Mouse (Mus musculus): ENCODE measurements around the gene Wrnip1. TPM values are rescaled to one million over a fixed set of nuclear protein-coding genes. Genes with fewer than 3 reads are reported as not detected.

The Wrnip1 gene
- polyA plus RNA-seq, 1 experiment from 2014 or later: 22.4 TPM

DNA sequence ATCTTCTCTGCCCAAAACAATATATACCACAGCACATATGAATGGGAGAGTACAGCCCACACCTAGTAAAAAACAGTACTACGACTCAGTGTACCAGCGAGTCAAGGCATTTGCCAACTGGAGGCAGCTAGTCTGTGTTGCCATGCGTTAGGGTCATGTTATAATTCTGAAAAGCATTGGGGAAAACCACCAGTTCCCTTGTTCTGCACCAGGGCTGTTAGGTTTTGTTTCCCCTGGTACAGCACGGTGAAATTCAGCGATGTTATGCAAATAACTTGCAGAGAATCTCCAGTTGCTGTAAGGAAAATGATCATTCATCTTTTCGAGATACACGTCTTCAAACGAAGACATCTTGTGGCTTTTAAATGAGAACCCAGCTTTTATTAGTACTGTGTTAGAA lies 23.7 kb downstream of the Wrnip1 start:
- Histone ChIP-seq H3K36me3 (ENCODE audit: insufficient read depth) (peaks cover 14% of the 10 kb centered on the region), H3K27ac (ENCODE audit: low read depth) (no peak overlapping the region), H3K4me1 (ENCODE audit: insufficient read depth) (no peaks in the 10 kb centered on the region), H3K4me2 (no peak overlapping the region), H3K4me3 (ENCODE audit: low read depth, low read length) (no peak overlapping the region), H3K9me3 (ENCODE audit: low read depth, low read length) (no peaks in the 10 kb centered on the region), H3K27me3 (ENCODE audit: insufficient read depth, low read length) (no peaks in the 10 kb centered on the region), H3K9ac (no peak overlapping the region)
- DNase-seq: no peak
- TF ChIP-seq CTCF (IDR thresholded peaks at IDR 0.05; ENCODE audit: low read depth): no peak
- 92% methylated on average over 8 of the region's 8 CpGs for WGBS
- no peak for ATAC-seq (ENCODE audit: insufficient read depth)

DNA sequence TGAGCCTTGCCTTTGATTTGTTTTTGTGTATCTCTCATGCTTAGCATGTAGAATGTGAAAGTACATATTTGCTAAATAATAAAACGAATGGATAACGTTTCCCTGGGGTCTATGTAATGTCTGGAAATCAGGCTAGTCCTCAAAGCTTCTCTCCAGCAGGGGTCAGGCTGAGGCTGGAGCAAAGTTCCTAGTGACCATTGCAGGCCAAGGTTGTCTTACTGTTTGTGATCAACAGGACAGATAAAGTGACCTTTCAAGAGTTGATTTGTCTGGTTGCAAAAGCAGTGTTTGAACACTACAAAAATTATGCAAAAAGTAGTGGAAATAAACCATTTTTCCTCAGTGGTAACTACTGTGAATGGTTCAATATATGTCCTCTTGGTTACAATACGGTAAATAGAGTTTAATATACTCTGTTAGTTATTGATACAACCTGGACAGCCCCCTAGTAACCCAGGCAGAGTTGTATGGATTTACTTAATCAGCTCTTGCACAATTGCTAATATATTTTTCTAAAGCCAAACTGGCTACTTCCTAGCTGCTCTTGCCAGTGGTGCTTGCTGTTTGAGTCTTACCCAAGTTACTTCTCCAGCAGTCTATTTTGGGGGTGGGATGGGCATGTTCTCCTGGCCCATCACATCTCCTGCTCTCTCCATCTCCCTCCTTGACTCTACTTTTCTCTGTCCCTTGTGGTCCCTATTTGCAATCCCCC lies 25.4 kb downstream of the Wrnip1 start:
- Histone ChIP-seq H3K36me3 (ENCODE audit: insufficient read depth) (no peaks in the 10 kb centered on the region), H3K4me1 (ENCODE audit: insufficient read depth) (no peaks in the 10 kb centered on the region), H3K4me3 (ENCODE audit: low read depth, low read length) (no peak overlapping the region), H3K9ac (no peak overlapping the region), H3K9me3 (ENCODE audit: low read depth, low read length) (no peaks in the 10 kb centered on the region), H3K27me3 (ENCODE audit: insufficient read depth, low read length) (no peaks in the 10 kb centered on the region), H3K27ac (ENCODE audit: low read depth) (no peak overlapping the region), H3K4me2 (no peak overlapping the region)
- WGBS: 69% methylated on average over 3 of the region's 3 CpGs
- TF ChIP-seq CTCF (IDR thresholded peaks at IDR 0.05; ENCODE audit: low read depth): peak; percentile 23; the same call in 1 of the 2 replicates
- ATAC-seq (ENCODE audit: insufficient read depth) (no peak), DNase-seq (no peak)

DNA sequence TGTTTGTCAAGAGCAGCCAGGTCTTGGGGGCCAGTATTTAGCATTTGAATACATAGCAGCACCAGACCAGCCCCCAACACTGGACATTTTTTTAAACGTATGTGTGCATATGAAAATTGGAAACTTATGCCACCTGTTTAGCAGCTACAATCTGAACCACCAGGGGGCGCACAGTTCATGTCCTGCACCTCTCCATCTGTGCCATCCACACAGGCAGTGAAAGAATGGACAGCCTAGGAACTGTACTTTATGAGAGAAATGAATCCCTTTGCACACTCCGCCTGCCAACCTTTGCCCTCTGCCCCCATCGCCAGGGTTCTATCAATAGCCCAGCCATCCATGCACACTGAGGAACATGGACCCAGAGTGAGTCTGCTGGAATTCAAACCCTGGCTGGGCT lies 26.1 kb downstream of the Wrnip1 start:
- WGBS: 60% methylated on average over 4 of the region's 4 CpGs
- no peak overlapping the region for H3K27ac ChIP-seq (ENCODE audit: low read depth)
- peak; percentile 75 for TF ChIP-seq CTCF (IDR thresholded peaks at IDR 0.05; ENCODE audit: low read depth)
- no peaks in the 10 kb centered on the region for H3K4me1 ChIP-seq (ENCODE audit: insufficient read depth)
- H3K27me3 ChIP-seq (ENCODE audit: insufficient read depth, low read length): no peaks in the 10 kb centered on the region
- no peak overlapping the region for H3K4me3 ChIP-seq (ENCODE audit: low read depth, low read length)
- H3K4me2 ChIP-seq: no peak overlapping the region
- DNase-seq: peak; percentile 64
- H3K9me3 ChIP-seq (ENCODE audit: low read depth, low read length): no peaks in the 10 kb centered on the region
- H3K9ac ChIP-seq: no peak overlapping the region
- no peak; the same call in 1 of the 2 replicates for ATAC-seq (ENCODE audit: insufficient read depth)
- no peaks in the 10 kb centered on the region for H3K36me3 ChIP-seq (ENCODE audit: insufficient read depth)

DNA sequence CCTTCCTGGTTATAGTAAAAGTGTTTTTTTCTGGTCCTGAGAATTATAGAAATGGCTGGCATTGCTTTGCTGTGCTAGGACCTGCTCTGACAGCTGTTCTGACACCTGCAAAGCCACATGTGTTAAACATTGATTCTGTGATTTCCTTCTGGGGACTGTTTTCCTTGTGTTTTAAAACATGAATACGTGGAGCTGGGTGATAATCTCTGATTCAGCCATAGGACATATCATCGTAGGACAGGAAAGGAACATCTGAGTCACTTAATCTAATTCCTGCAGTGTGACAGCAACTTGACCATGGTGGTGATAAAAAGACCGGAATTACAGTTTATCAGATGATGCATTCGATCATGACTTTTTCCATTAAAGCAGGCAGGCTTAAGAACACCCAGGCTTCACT lies 27.0 kb downstream of the Wrnip1 start:
- no peak for TF ChIP-seq CTCF (IDR thresholded peaks at IDR 0.05; ENCODE audit: low read depth)
- no peak overlapping the region for H3K9ac ChIP-seq
- H3K4me2 ChIP-seq: no peak overlapping the region
- WGBS: 52% methylated on average over 4 of the region's 4 CpGs
- DNase-seq (no peak), ATAC-seq (ENCODE audit: insufficient read depth) (no peak)
- no peaks in the 10 kb centered on the region for H3K4me1 ChIP-seq (ENCODE audit: insufficient read depth)
- no peak overlapping the region for H3K4me3 ChIP-seq (ENCODE audit: low read depth, low read length)
- no peak overlapping the region for H3K27ac ChIP-seq (ENCODE audit: low read depth)
- H3K36me3 ChIP-seq (ENCODE audit: insufficient read depth): no peaks in the 10 kb centered on the region
- no peaks in the 10 kb centered on the region for H3K27me3 ChIP-seq (ENCODE audit: insufficient read depth, low read length)
- H3K9me3 ChIP-seq (ENCODE audit: low read depth, low read length): no peaks in the 10 kb centered on the region

DNA sequence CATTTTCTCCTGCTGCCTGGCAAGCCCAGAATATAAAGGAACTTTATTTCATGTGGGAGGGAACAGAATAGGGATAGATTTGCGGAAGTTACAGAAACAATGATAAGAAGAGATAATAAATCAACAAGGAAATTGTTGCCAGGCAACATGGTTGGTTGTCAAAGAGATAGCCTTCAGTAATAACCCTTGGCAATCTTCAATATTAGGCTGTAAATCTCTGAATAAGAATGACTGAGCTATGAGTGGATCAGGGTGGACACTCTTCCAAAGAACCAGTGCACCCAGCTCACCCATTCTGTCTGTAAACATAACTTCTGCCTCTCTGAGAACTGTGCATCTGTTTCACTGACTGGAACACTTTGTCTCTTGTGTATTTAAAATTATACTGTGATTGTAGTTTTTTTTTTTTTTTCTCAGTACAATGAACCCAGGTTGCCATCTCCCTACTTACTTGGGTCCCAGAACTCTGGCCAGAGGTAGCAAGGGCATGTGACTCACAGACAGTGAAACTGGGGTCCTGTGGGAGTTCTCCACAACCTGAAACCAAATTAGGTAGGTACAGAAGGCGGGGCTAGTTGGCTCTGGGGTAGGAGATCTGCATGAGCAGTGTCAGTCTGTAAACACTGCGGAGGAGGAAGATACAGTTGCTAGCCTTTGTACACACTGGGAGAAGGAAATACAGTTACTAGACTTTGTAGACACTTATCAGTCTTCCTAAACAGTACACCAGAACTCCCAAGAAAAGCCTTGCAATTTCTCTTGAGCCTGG lies 29.9 kb downstream of the Wrnip1 start:
- WGBS: 64% methylated on average over 3 of the region's 3 CpGs
- Histone ChIP-seq H3K27ac (ENCODE audit: low read depth) (no peak overlapping the region), H3K4me3 (ENCODE audit: low read depth, low read length) (no peak overlapping the region), H3K4me1 (ENCODE audit: insufficient read depth) (no peaks in the 10 kb centered on the region), H3K9ac (no peak overlapping the region), H3K4me2 (no peak overlapping the region), H3K9me3 (ENCODE audit: low read depth, low read length) (no peaks in the 10 kb centered on the region), H3K27me3 (ENCODE audit: insufficient read depth, low read length) (no peaks in the 10 kb centered on the region), H3K36me3 (ENCODE audit: insufficient read depth) (no peaks in the 10 kb centered on the region)
- ATAC-seq (ENCODE audit: insufficient read depth) (no peak), DNase-seq (no peak)
- TF ChIP-seq CTCF (IDR thresholded peaks at IDR 0.05; ENCODE audit: low read depth): no peak

DNA sequence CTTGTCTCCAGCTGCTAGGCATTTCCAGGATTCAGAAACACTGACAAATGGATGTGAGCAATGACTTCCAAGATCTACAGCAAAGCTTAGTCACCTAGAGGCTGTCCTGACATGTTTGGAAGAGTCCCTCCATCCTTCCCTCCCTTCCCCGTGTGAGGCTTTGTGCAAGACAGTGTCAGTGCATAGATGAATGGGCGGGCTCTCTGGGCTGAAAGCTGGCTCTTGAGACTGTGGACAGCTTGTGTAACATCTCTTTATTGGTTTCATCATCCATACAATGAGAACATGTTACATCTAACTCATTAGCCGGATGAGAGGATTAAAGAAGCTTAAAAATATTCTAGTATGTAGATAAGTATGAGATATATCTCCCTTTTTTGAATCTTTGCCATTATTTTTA lies 30.9 kb downstream of the Wrnip1 start:
- H3K27me3 ChIP-seq (ENCODE audit: insufficient read depth, low read length): no peaks in the 10 kb centered on the region
- no peak overlapping the region for H3K4me3 ChIP-seq (ENCODE audit: low read depth, low read length)
- H3K27ac ChIP-seq (ENCODE audit: low read depth): no peak overlapping the region
- H3K9ac ChIP-seq: no peak overlapping the region
- WGBS: 67% methylated on average over 3 of the region's 3 CpGs
- H3K36me3 ChIP-seq (ENCODE audit: insufficient read depth): no peaks in the 10 kb centered on the region
- no peak for DNase-seq
- H3K4me1 ChIP-seq (ENCODE audit: insufficient read depth): no peaks in the 10 kb centered on the region
- no peak overlapping the region for H3K4me2 ChIP-seq
- no peak for TF ChIP-seq CTCF (IDR thresholded peaks at IDR 0.05; ENCODE audit: low read depth)
- no peak for ATAC-seq (ENCODE audit: insufficient read depth)
- no peaks in the 10 kb centered on the region for H3K9me3 ChIP-seq (ENCODE audit: low read depth, low read length)

DNA sequence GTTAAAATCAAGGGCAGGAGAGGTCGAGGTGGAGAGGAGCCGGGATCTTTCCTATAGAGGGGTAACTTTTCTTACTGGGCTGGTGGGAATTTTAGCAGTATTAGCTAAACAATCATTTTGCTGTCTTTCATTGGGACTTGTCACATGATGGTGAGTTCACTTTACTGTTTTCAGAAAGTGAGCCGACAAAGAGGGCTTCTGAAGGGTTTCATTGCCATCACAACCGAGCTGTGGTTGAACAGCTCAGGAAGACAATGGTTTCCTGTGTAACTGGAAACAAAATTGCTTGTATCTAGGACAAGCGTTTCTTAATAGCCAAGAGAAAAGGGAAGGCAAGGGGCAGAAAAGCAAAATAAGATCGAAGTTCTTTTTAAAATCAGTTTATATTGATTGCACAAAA lies 31.4 kb downstream of the Wrnip1 start:
- 72% methylated on average over 6 of the region's 6 CpGs for WGBS
- Histone ChIP-seq H3K9ac (no peak overlapping the region), H3K36me3 (ENCODE audit: insufficient read depth) (no peaks in the 10 kb centered on the region), H3K4me3 (ENCODE audit: low read depth, low read length) (no peak overlapping the region), H3K4me2 (no peak overlapping the region), H3K27me3 (ENCODE audit: insufficient read depth, low read length) (no peaks in the 10 kb centered on the region), H3K27ac (ENCODE audit: low read depth) (no peak overlapping the region), H3K9me3 (ENCODE audit: low read depth, low read length) (no peaks in the 10 kb centered on the region), H3K4me1 (ENCODE audit: insufficient read depth) (no peaks in the 10 kb centered on the region)
- TF ChIP-seq CTCF (IDR thresholded peaks at IDR 0.05; ENCODE audit: low read depth): no peak
- ATAC-seq (ENCODE audit: insufficient read depth) (no peak), DNase-seq (no peak)
